Mouse (Mus musculus) stomach, embryonic 14.5 days (tissue): ENCODE results near the gene Upp2. TPM values are rescaled to one million over a fixed set of nuclear protein-coding genes. Genes with fewer than 3 reads are reported as not detected.
A peak's percentile ranks its signal among the peaks of the same experiment; 100 is the strongest.

Experiments
- ATAC-seq: fragments of 200-750 bp; cut with Nextera tagmentation; 2 replicates; pipeline ENCODE4 v1.8.0; 2017; ENCODE audit warnings: low read depth, moderate TSS enrichment; ENCODE audit not compliant: insufficient number of reproducible peaks, insufficient read depth, low FRiP score
- H3K27ac ChIP-seq: fragments of 300-500 bp; sonication (generic); 2 replicates; pipeline ENCODE4 v1.5.1; 2014; ENCODE audit warnings: mild to moderate bottlenecking, low read length, moderate library complexity, mixed read lengths
- H3K27me3 ChIP-seq: fragments of 300-500 bp; sonication (generic); 2 replicates; pipeline ENCODE4 v1.6.1; 2014; ENCODE audit warnings: low read length, control low read depth, mixed read lengths; ENCODE audit not compliant: control insufficient read depth, insufficient read depth
- H3K36me3 ChIP-seq: fragments of 300-500 bp; sonication (generic); 2 replicates; pipeline ENCODE4 v1.6.1; 2014; ENCODE audit warnings: mild to moderate bottlenecking, control low read depth, low read length, moderate library complexity, mixed read lengths; ENCODE audit not compliant: control insufficient read depth, insufficient read depth
- H3K4me1 ChIP-seq: fragments of 300-500 bp; sonication (generic); 2 replicates; pipeline ENCODE4 v1.6.1; 2014; ENCODE audit warnings: low read length, control low read depth, mixed read lengths; ENCODE audit not compliant: control insufficient read depth, insufficient read depth
- H3K4me2 ChIP-seq: fragments of 300-500 bp; sonication (generic); replicated peaks from 2 replicates; pipeline ENCODE4 v1.6.1; 2014; ENCODE audit warnings: low read depth, low read length, control low read depth
- H3K4me3 ChIP-seq: fragments of 300-500 bp; sonication (generic); 2 replicates; pipeline ENCODE4 v1.5.1; 2014; ENCODE audit warnings: low read depth, low read length, control low read depth
- H3K9ac ChIP-seq: fragments of 300-500 bp; sonication (generic); replicated peaks from 2 replicates; pipeline ENCODE4 v1.6.1; 2014; ENCODE audit warnings: low read depth, mild to moderate bottlenecking, control low read depth, low read length, moderate library complexity, mixed read lengths
- H3K9me3 ChIP-seq: fragments of 300-500 bp; sonication (generic); 2 replicates; pipeline ENCODE4 v1.6.1; 2016; ENCODE audit warnings: low read depth, low read length, control low read depth; ENCODE audit not compliant: control insufficient read depth
- WGBS: fragments of 180-500 bp; shearing (Covaris S2); extraction: QIAGEN DNeasy Blood & Tissue Kit; methylation state at CpG from one replicate; pipeline ENCODE4 v1.1.7; 2014; 5-methylcytosine and 5-hydroxymethylcytosine counted together
- polyA plus RNA-seq: library from polyadenylated mRNA; unstranded; fragments of >200 nt; fragmentation: Nextera tagmentation; extraction: Ambion mirVana; gene quantifications from 2 replicates; pipeline ENCODE4 v1.2.1, GENCODE M21; 2014

The Upp2 gene
- polyA plus RNA-seq, 1 experiment from 2014 or later, result 9.2 TPM

DNA sequence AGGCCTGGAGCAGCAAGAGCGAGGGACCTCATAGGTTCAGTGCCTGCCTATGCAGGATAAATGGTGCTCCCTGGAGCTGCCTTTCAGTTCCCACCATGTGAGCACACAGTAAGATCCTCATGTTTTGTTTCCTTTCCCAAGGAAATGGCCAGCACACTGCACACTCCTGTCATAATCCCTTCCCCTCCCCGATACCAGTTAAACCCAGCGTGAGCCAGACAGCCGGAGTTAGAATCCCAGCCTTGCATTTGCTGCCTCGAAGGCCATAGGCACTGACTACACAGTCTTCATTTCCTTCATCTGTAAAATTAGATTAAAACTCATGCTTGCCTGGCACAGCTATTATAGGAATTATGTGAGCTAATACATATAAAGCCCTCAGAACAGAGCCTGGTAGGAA, 37.7 kb upstream of the Upp2 start:
- Histone ChIP-seq H3K9ac (no peak overlapping the region), H3K36me3 (no peaks in the 10 kb centered on the region), H3K4me2 (no peak overlapping the region), H3K9me3 (no peaks in the 10 kb centered on the region), H3K27me3 (no peaks in the 10 kb centered on the region), H3K4me3 (no peak overlapping the region), H3K4me1 (peaks cover 38% of the 10 kb centered on the region), H3K27ac (no peak overlapping the region)
- no peak for ATAC-seq
- 73% methylated on average over 5 of the region's 5 CpGs for WGBS

DNA sequence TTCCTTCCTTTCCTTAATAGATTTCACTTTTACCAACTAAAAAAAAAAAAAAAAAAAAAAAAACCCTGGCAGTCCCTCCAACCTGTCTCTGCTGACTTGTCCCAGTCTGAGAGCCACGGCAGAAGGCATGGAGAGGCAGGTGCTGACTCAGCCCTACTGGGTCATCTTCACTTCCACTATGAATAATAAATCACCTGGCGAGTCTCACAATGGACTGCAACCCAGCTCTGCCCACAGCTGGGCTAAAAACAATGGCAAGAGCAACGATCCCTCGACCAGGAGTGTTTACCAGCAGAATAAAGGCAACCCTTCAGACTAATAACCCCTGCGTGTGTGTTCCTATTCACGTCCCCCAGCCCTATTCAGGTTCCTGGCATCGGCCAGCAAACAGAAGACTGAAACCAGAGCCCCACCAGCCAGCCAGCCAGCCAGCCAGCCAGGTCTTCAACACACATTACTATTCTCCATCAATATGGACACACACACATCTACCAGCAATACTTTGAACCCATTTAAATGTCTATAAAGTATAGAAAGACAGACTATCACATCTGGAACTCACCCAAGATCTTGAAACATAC, 37.1 kb upstream of the Upp2 start:
- H3K27me3 ChIP-seq, result no peaks in the 10 kb centered on the region
- H3K27ac ChIP-seq, result no peak overlapping the region
- H3K9ac ChIP-seq, result no peak overlapping the region
- ATAC-seq, result no peak
- H3K36me3 ChIP-seq, result no peaks in the 10 kb centered on the region
- no peak overlapping the region for H3K4me2 ChIP-seq
- no peaks in the 10 kb centered on the region for H3K9me3 ChIP-seq
- H3K4me1 ChIP-seq, result peaks cover 43% of the 10 kb centered on the region
- 36% methylated on average over 7 of the region's 7 CpGs for WGBS
- H3K4me3 ChIP-seq, result no peak overlapping the region

DNA sequence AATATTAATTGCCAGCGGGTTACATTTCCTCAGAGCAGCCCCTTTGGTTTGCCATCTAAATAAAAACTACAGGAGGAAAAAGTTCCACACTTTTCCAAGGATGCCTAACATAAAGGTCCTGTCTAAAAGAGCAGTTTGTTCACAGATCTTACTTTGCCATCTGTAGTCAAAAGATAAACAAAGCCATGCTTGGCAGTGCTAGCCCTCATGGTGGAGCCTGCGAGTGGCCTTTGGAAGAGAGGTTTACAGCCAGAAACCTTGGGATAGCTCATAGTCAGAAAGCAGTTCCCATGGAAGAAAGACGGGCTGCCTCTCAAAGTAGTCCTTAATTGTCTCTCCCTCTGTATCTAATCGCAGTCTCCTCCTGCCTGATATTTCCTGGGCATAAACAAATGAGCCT, 36.6 kb upstream of the Upp2 start:
- no peak for ATAC-seq
- peaks cover 45% of the 10 kb centered on the region for H3K4me1 ChIP-seq

DNA sequence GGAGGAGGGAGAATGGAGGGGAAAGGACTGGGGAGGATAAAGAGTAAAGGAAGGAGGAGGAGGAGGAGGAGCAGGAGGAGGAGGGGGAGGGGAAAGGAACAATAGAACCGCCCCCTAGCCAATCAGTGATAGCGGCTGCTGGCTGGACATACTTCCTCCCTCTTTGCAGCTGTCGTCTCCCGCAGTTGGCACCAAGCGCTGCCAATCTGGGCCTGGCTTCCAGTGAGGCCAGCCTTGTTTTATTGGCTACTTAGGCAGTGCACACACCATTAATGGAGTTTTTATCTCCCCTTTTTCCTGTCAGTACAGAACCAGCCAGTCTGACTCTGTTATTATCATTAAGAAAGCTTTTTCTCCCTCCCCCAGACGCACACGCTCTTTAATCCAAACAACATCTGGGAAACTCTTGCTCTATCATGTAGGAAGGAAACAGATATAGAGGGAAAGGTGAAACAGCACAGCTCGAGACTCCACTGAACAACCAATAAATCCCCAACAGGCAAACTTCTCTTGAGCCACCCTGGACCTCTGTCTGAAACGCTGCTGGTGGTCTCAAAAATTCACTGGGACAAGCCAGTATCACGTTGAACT, 34.7 kb upstream of the Upp2 start:
- Histone ChIP-seq H3K9ac (no peak overlapping the region), H3K36me3 (no peaks in the 10 kb centered on the region), H3K4me2 (peak overlapping the region; percentile 35), H3K4me3 (no peak overlapping the region), H3K27ac (peak overlapping the region; percentile 40), H3K4me1 (peaks cover 45% of the 10 kb centered on the region), H3K27me3 (no peaks in the 10 kb centered on the region), H3K9me3 (no peaks in the 10 kb centered on the region)
- 8% methylated on average over 10 of the region's 10 CpGs for WGBS
- peak; percentile 91 for ATAC-seq

More for the DNA sequence above, 36.6 kb upstream of the Upp2 start:
- Histone ChIP-seq H3K27ac (no peak overlapping the region), H3K9me3 (no peaks in the 10 kb centered on the region), H3K4me3 (no peak overlapping the region), H3K27me3 (no peaks in the 10 kb centered on the region), H3K9ac (no peak overlapping the region), H3K4me2 (no peak overlapping the region), H3K36me3 (no peaks in the 10 kb centered on the region)
- 78% methylated on average over 4 of the region's 4 CpGs for WGBS

DNA sequence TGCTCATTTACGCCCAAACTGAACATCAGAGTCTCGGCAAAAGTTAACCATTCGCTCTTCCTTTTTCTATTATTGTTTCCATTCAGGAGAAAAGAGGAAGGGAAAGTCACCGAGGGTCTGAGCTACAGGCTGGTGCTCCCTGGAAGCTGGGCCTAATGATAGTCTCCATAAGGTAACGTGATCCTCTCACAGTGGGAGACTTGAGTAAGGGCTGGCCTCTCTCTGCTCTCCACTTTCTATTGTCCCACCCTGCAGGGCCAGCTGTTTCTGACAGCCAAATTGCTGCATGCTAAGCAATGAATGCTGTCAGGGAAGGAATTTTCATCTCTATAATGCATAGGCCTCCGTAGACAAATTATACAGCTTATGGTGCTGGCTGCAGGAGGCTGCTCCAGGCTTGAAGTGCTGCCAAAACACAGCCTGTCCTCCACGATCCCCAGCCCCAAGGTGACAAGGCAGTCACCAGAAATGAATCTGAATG, 33.5 kb upstream of the Upp2 start:
- Histone ChIP-seq H3K9ac (no peak overlapping the region), H3K27me3 (no peaks in the 10 kb centered on the region), H3K4me1 (peaks cover 45% of the 10 kb centered on the region), H3K4me3 (no peak overlapping the region), H3K4me2 (0 out of 2 replicates have a peak overlapping the region, but pooled peaks have one; percentile 12), H3K9me3 (no peaks in the 10 kb centered on the region), H3K27ac (peak overlapping the region; percentile 78), H3K36me3 (no peaks in the 10 kb centered on the region)
- ATAC-seq, result no peak
- WGBS, result 23% methylated on average over 7 of the region's 7 CpGs

DNA sequence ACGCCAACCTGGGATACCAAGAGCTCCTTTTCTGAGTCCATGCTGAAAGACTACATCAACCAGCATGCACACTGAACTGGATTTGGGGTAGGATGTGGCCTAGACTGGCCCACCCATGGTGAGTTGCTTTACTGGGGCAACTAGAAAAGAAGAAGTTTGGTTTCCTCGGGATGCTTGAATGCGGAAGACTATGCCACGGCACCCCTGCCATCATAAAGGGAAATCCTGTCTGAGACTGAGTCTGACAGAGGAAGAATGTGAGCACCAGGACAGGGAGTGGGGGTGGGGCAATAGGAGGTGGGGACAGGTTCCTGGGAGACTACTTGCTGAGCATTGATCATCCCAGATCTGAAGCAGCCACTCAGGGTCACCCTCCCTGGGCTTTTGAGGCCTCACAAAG, 32.7 kb upstream of the Upp2 start:
- Histone ChIP-seq H3K4me3 (no peak overlapping the region), H3K36me3 (no peaks in the 10 kb centered on the region), H3K9me3 (no peaks in the 10 kb centered on the region), H3K4me2 (no peak overlapping the region), H3K4me1 (peaks cover 45% of the 10 kb centered on the region), H3K27ac (peak overlapping the region; percentile 78; the same call in 1 of the 2 replicates), H3K9ac (no peak overlapping the region), H3K27me3 (no peaks in the 10 kb centered on the region)
- WGBS, result 77% methylated on average over 4 of the region's 4 CpGs
- ATAC-seq, result no peak

DNA sequence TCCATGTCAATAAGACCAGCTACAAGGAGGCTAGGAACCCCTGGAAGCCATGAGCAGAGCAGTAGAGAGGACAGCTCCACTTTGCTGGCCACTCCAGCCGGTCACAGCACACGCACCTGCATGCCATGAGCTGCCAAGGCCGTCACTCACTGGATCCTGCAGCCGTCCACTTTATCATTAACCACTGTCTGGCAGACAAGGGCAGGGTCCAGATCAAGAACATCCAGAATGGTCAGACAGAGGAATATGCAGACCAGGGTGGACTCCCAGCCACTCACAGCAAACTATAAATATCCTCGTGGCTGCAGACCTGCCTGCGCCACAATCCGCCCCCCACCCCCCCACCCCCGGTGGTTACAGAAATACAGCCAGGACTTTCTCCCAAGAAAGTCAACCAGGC, 31.9 kb upstream of the Upp2 start:
- H3K4me3 ChIP-seq, result no peak overlapping the region
- H3K9me3 ChIP-seq, result no peaks in the 10 kb centered on the region
- no peak for ATAC-seq
- no peak overlapping the region for H3K4me2 ChIP-seq
- H3K9ac ChIP-seq, result no peak overlapping the region
- no peaks in the 10 kb centered on the region for H3K27me3 ChIP-seq
- 74% methylated on average over 8 of the region's 8 CpGs for WGBS
- H3K27ac ChIP-seq, result no peak overlapping the region
- H3K4me1 ChIP-seq, result peaks cover 43% of the 10 kb centered on the region
- no peaks in the 10 kb centered on the region for H3K36me3 ChIP-seq

DNA sequence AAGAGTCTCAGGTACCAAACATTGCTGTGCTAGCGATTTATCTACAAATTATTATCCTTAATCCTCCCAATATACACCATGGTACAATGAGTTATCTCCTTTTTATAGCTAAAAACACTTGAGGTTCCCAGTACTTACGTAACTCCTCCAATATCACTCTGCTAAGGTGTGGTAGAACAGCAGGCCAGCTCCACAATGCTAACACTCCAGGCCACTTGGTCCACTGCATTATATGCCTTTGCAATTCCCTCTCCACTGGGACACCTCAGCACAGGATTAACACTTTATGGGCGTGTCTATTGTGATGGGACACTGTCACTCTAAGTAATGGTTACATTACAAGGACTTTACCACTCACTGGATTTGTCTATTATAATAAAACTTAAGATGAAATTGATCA, 30.3 kb upstream of the Upp2 start:
- no peak for ATAC-seq

More for the DNA sequence above, 30.3 kb upstream of the Upp2 start:
- peaks cover 36% of the 10 kb centered on the region; the same call in 1 of the 2 replicates for H3K4me1 ChIP-seq
- no peak overlapping the region for H3K9ac ChIP-seq
- 84% methylated on average over 3 of the region's 3 CpGs for WGBS
- no peaks in the 10 kb centered on the region for H3K27me3 ChIP-seq
- no peaks in the 10 kb centered on the region for H3K36me3 ChIP-seq
- H3K4me3 ChIP-seq, result no peak overlapping the region
- no peaks in the 10 kb centered on the region for H3K9me3 ChIP-seq
- no peak overlapping the region for H3K27ac ChIP-seq
- no peak overlapping the region for H3K4me2 ChIP-seq
